Mouse (Mus musculus) liver, embryonic 14.5 days (tissue): ENCODE data around the gene Khdrbs1.

Experiments used
- CTCF ChIP-seq: IDR thresholded peaks from 2 replicates; pipeline ENCODE4 v1.5.1; 2016; ENCODE audit warnings: antibody characterized with exemption, low read depth, control low read depth
- EP300 ChIP-seq: IDR thresholded peaks from 2 replicates; pipeline ENCODE4 v1.6.1; 2016; ENCODE audit warnings: antibody characterized with exemption, low read depth

- TF ChIP-seq EP300, result no peak
- no peak for TF ChIP-seq CTCF
Measured at GRCm38 (mm10) chr4:129706750-129707149, 35.4 kb downstream of the Khdrbs1 start.
